Comparison of ENCODE assay signal across 11 mouse cellular contexts in the genomic region with DNA sequence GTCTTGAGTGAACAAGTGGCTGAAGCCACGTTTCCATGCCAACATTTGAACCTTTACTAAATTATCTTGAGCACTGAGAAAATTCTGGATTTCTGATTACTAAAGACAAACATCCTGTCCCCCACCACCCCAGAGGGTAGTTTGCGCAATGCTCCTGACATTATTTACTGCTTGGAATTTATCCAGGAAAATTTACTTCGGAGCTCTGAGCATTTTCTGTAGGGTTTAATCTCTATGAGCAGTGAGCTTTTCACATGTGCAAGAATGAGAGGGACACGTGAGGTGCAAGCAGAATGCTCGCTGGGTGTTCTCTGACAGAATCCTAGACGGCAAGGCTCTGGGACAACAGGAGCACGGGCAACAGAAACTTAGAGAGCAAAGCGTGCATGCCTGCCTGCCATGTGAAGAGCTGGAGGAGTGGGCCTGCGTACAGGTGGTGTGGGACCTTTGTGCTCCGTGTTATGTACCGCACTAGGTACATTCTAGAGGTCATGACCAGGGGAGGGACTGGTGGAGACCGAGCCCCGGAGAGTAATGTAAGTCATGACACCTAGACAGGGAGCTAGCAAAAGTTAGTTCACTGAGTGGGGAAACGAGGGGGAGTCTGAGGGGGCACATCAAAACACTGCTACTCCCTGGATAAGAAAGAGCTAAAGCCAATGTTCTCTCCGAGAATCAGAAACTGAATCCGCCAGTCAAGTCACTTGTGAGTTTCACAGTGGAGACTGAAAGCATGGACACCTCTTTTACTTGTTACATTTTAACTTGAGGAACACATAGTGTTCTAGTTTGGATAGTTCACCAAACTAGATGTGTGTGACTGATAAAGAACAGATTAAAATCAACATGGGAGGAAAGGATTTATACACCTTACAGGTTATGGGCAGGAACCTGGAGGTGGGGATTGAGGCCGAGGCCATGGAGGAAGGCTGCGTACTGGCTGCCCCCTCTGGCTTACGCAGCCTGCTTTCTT.
DNase-seq lines count a peak whose midpoint lies in the region; ATAC-seq lines count a peak whose summit lies in the region.
"Had no signal": no experiment of that assay in that cellular context is flagged by ENCODE, and none has a peak within 500 bp of the region (broad histone marks: within the 10 kb centered on the region; RNA-seq: fewer than 3 reads in every experiment).

No protein-coding gene starts in this region.

- H3K4me3 ChIP-seq in midbrain, embryonic 11.5 days (ENCODE audit: low read depth, low read length), result no peak overlapping the region
- no peak overlapping the region for H3K4me3 ChIP-seq in midbrain, embryonic 10.5 days
- H3K4me3 ChIP-seq in liver, embryonic 12.5 days, result no peak overlapping the region
- H3K4me3 ChIP-seq: limb, embryonic 13.5 days had no signal

- no peak overlapping the region for H3K27ac ChIP-seq in midbrain, embryonic 11.5 days (ENCODE audit: low read depth, low read length)
- H3K27ac ChIP-seq in midbrain, embryonic 10.5 days (replicated peaks), result no peak overlapping the region
- 0 out of 2 replicates have a peak overlapping the region, but pooled peaks have one; percentile 14 for H3K27ac ChIP-seq in liver, embryonic 12.5 days
- H3K27ac ChIP-seq: limb, embryonic 13.5 days had no signal

- 85% methylated on average over 19 of the region's 19 CpGs for WGBS in midbrain, embryonic 11.5 days
- WGBS in midbrain, embryonic 10.5 days, result 84% methylated on average over 19 of the region's 19 CpGs
- 66% methylated on average over 19 of the region's 19 CpGs for WGBS in liver, embryonic 12.5 days (ENCODE audit: insufficient replicate concordance)

- no peaks in the 10 kb centered on the region for H3K4me1 ChIP-seq in midbrain, embryonic 11.5 days (ENCODE audit: control insufficient read depth, insufficient read depth, low read length)
- H3K4me1 ChIP-seq in midbrain, embryonic 10.5 days, result no peaks in the 10 kb centered on the region
- H3K4me1 ChIP-seq in liver, embryonic 12.5 days, result no peaks in the 10 kb centered on the region

- H3K27me3 ChIP-seq in midbrain, embryonic 11.5 days (ENCODE audit: control insufficient read depth, insufficient read depth, low read length), result no peaks in the 10 kb centered on the region
- H3K27me3 ChIP-seq in midbrain, embryonic 10.5 days (ENCODE audit: low read depth, poor library complexity, severe bottlenecking), result no peaks in the 10 kb centered on the region
- no peaks in the 10 kb centered on the region for H3K27me3 ChIP-seq in liver, embryonic 12.5 days (replicated peaks)
- H3K27me3 ChIP-seq: limb, embryonic 13.5 days had no signal

- H3K9ac ChIP-seq in midbrain, embryonic 11.5 days (ENCODE audit: low read length), result no peak overlapping the region
- H3K9ac ChIP-seq in liver, embryonic 12.5 days, result no peak overlapping the region
- H3K9ac ChIP-seq: limb, embryonic 13.5 days had no signal

- no peaks in the 10 kb centered on the region; the same call in 1 of the 2 replicates for H3K9me3 ChIP-seq in midbrain, embryonic 11.5 days (ENCODE audit: control insufficient read depth, low read length)
- H3K9me3 ChIP-seq in midbrain, embryonic 10.5 days (replicated peaks), result no peaks in the 10 kb centered on the region; the same call in 1 of the 2 replicates
- no peaks in the 10 kb centered on the region for H3K9me3 ChIP-seq in liver, embryonic 12.5 days (replicated peaks)

- no peak for ATAC-seq in midbrain, embryonic 11.5 days (ENCODE audit: low FRiP score)
- ATAC-seq in liver, embryonic 12.5 days, result no peak
- ATAC-seq in erythroid progenitor cell, adult 5-6 weeks (replicated peaks; ENCODE audit: low FRiP score, poor library complexity, severe bottlenecking), result no peak

- peak; percentile 28 for DNase-seq in midbrain, embryonic 11.5 days (ENCODE audit: low spot score, missing footprints)
- no peak for DNase-seq in midbrain, embryonic 10.5 days (ENCODE audit: low spot score)
- peak; percentile 52 for DNase-seq in kidney, adult 9 months
- peak; percentile 43 to 45 for DNase-seq in lung, postnatal 4 days
- no peak for DNase-seq in cerebellum, adult 11 months
- no peak for DNase-seq in thymus, postnatal 36 days
- DNase-seq: heart, postnatal 36 days; spleen, adult 18-20 months had no signal

- H3K4me2 ChIP-seq in midbrain, embryonic 11.5 days, result no peak overlapping the region
- no peak overlapping the region for H3K4me2 ChIP-seq in liver, embryonic 12.5 days
- H3K4me2 ChIP-seq: limb, embryonic 13.5 days had no signal

- H3K36me3 ChIP-seq in midbrain, embryonic 11.5 days (ENCODE audit: control insufficient read depth, insufficient read depth, low read length), result no peaks in the 10 kb centered on the region
- no peaks in the 10 kb centered on the region for H3K36me3 ChIP-seq in midbrain, embryonic 10.5 days
- H3K36me3 ChIP-seq in liver, embryonic 12.5 days, result no peaks in the 10 kb centered on the region
- H3K36me3 ChIP-seq: limb, embryonic 13.5 days had no signal

Comparison
In these comparisons a context has a peak if more than half of its experiments do, and no peak if none do; other contexts are left out.
1. DNase-seq: peak in midbrain, embryonic 11.5 days (single experiment), kidney, adult 9 months (single experiment) and lung, postnatal 4 days (2 of 2); none in midbrain, embryonic 10.5 days (single experiment), cerebellum, adult 11 months (single experiment) and thymus, postnatal 36 days (0 of 2).